Comparison of ENCODE assay signal across 10 mouse cellular contexts in the genomic region with DNA sequence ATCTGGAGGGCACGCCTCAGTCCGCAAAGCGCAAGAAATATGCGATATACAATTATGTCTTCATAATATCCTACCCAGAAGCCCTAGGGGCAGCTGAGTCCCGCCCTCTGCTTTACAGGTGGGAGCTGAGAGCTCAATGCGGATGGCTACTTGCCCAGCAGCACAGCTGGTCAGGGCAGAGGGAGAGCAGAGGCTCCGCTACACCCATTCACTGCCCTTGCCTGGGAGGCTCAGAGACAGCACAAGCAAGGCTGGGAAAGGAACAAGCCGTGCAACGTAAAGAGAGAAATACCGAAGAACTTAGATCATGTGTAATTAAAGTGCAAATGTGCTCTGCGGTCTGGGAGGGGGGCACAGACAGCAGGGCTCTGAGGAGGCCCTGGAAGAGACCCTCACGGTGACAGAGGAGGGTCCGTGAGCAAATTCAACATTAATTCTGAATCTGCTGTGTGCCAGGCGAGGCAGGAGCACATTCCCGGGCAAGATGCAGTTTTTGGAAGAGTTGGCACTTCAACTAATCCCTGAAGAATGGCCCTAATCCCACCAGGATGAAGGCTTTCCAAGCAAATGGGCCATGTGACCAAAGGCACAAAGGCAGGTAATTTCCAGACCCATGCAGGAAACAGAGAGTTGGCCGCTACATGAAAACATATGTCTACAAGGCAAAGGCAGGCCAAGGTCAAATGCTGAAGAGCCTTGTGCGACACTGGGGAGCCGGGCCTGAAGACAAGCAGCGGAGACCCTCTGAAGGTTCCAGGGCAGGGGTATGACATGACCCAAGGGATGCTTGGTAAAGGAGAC.
DNase-seq lines count a peak whose midpoint lies in the region; ATAC-seq and TF ChIP-seq lines count a peak whose summit lies in the region.
"Had no signal": no experiment of that assay in that cellular context is flagged by ENCODE, and none has a peak within 500 bp of the region (broad histone marks: within the 10 kb centered on the region; RNA-seq: fewer than 3 reads in every experiment).

No protein-coding gene starts in this region.

- H3K27ac ChIP-seq in midbrain, embryonic 10.5 days (replicated peaks), result peak overlapping the region; percentile 38; the same call in 1 of the 2 replicates
- H3K27ac ChIP-seq in midbrain, embryonic 11.5 days (ENCODE audit: low read depth, low read length), result no peak overlapping the region
- H3K27ac ChIP-seq in embryonic facial prominence, embryonic 14.5 days (replicated peaks; ENCODE audit: low read depth, low read length), result peak overlapping the region; percentile 73
- peak overlapping the region; percentile 78 for H3K27ac ChIP-seq in limb, embryonic 10.5 days
- peak overlapping the region; percentile 41; the same call in 1 of the 2 replicates for H3K27ac ChIP-seq in stomach, postnatal 0 days (replicated peaks)
- H3K27ac ChIP-seq: layer of hippocampus, adult 2 months; liver, embryonic 13.5 days had no signal

- no peak overlapping the region for H3K9ac ChIP-seq in midbrain, embryonic 11.5 days (ENCODE audit: low read length)
- no peak overlapping the region for H3K9ac ChIP-seq in embryonic facial prominence, embryonic 14.5 days (ENCODE audit: low read depth, low read length)
- H3K9ac ChIP-seq in stomach, postnatal 0 days (ENCODE audit: low read length), result no peak overlapping the region
- H3K9ac ChIP-seq: liver, embryonic 13.5 days had no signal

- DNase-seq in midbrain, embryonic 10.5 days (ENCODE audit: low spot score), result no peak
- DNase-seq in midbrain, embryonic 11.5 days (ENCODE audit: low spot score, missing footprints), result no peak
- DNase-seq in embryonic facial prominence, embryonic 14.5 days (ENCODE audit: low spot score), result peak; percentile 82
- no peak for DNase-seq in limb, embryonic 10.5 days (ENCODE audit: low spot score)
- no peak for DNase-seq in stomach, postnatal 0 days (ENCODE audit: low spot score)
- DNase-seq in ovary, adult 18-20 months (ENCODE audit: low spot score), result no peak
- DNase-seq in lung, adult 2 months, result no peak
- DNase-seq: liver, embryonic 13.5 days had no signal

- no peak for ATAC-seq in midbrain, embryonic 11.5 days (ENCODE audit: low FRiP score)
- peak; percentile 76 for ATAC-seq in embryonic facial prominence, embryonic 14.5 days (ENCODE audit: low read depth)
- ATAC-seq in stomach, postnatal 0 days (ENCODE audit: low FRiP score, low TSS enrichment), result no peak; the same call in 1 of the 2 replicates

- no peak overlapping the region for H3K4me2 ChIP-seq in midbrain, embryonic 11.5 days
- no peak overlapping the region for H3K4me2 ChIP-seq in embryonic facial prominence, embryonic 14.5 days (ENCODE audit: low read depth, low read length)
- no peak overlapping the region for H3K4me2 ChIP-seq in stomach, postnatal 0 days (replicated peaks; ENCODE audit: low read depth)
- H3K4me2 ChIP-seq: liver, embryonic 13.5 days had no signal

- no peaks in the 10 kb centered on the region for H3K27me3 ChIP-seq in midbrain, embryonic 10.5 days (ENCODE audit: low read depth, poor library complexity, severe bottlenecking)
- no peaks in the 10 kb centered on the region for H3K27me3 ChIP-seq in midbrain, embryonic 11.5 days (ENCODE audit: control insufficient read depth, insufficient read depth, low read length)
- no peaks in the 10 kb centered on the region for H3K27me3 ChIP-seq in embryonic facial prominence, embryonic 14.5 days (replicated peaks; ENCODE audit: control insufficient read depth, insufficient read depth, low read length)
- no peaks in the 10 kb centered on the region for H3K27me3 ChIP-seq in limb, embryonic 10.5 days (ENCODE audit: low read depth, poor library complexity, severe bottlenecking)
- H3K27me3 ChIP-seq in stomach, postnatal 0 days (ENCODE audit: control insufficient read depth, insufficient read depth, low read length), result no peaks in the 10 kb centered on the region
- H3K27me3 ChIP-seq: liver, embryonic 13.5 days had no signal

- H3K4me3 ChIP-seq in midbrain, embryonic 10.5 days, result no peak overlapping the region
- H3K4me3 ChIP-seq in midbrain, embryonic 11.5 days (ENCODE audit: low read depth, low read length), result no peak overlapping the region
- H3K4me3 ChIP-seq in embryonic facial prominence, embryonic 14.5 days (ENCODE audit: low read depth, low read length), result no peak overlapping the region
- H3K4me3 ChIP-seq in limb, embryonic 10.5 days, result no peak overlapping the region
- no peak overlapping the region for H3K4me3 ChIP-seq in stomach, postnatal 0 days (ENCODE audit: low read depth, low read length)
- no peak overlapping the region for H3K4me3 ChIP-seq in lung, adult 2 months (replicated peaks; ENCODE audit: extremely low read depth, low read depth, low read length)
- H3K4me3 ChIP-seq: layer of hippocampus, adult 2 months; liver, embryonic 13.5 days; megakaryocyte, embryonic 14.5 days had no signal

- H3K36me3 ChIP-seq in midbrain, embryonic 10.5 days, result no peaks in the 10 kb centered on the region
- no peaks in the 10 kb centered on the region for H3K36me3 ChIP-seq in midbrain, embryonic 11.5 days (ENCODE audit: control insufficient read depth, insufficient read depth, low read length)
- no peaks in the 10 kb centered on the region; the same call in 1 of the 2 replicates for H3K36me3 ChIP-seq in embryonic facial prominence, embryonic 14.5 days (ENCODE audit: control insufficient read depth, insufficient read depth, low read length)
- peaks cover 11% of the 10 kb centered on the region for H3K36me3 ChIP-seq in limb, embryonic 10.5 days
- H3K36me3 ChIP-seq in stomach, postnatal 0 days (ENCODE audit: control insufficient read depth, insufficient read depth, low read length), result no peaks in the 10 kb centered on the region
- H3K36me3 ChIP-seq: liver, embryonic 13.5 days had no signal

- 81% methylated on average over 19 of the region's 19 CpGs for WGBS in midbrain, embryonic 10.5 days
- WGBS in midbrain, embryonic 11.5 days, result 85% methylated on average over 19 of the region's 19 CpGs
- WGBS in embryonic facial prominence, embryonic 14.5 days, result 57% methylated on average over 19 of the region's 19 CpGs
- WGBS in limb, embryonic 10.5 days, result 82% methylated on average over 19 of the region's 19 CpGs
- 62% methylated on average over 19 of the region's 19 CpGs for WGBS in stomach, postnatal 0 days
- 87% methylated on average over 19 of the region's 19 CpGs for WGBS in lung, adult 2 months

- peaks cover 59% of the 10 kb centered on the region for H3K4me1 ChIP-seq in midbrain, embryonic 10.5 days
- H3K4me1 ChIP-seq in midbrain, embryonic 11.5 days (ENCODE audit: control insufficient read depth, insufficient read depth, low read length), result peaks cover 15% of the 10 kb centered on the region
- peaks cover 30% of the 10 kb centered on the region for H3K4me1 ChIP-seq in embryonic facial prominence, embryonic 14.5 days (ENCODE audit: control insufficient read depth, insufficient read depth, low read length)
- peaks cover 75% of the 10 kb centered on the region for H3K4me1 ChIP-seq in limb, embryonic 10.5 days
- H3K4me1 ChIP-seq in stomach, postnatal 0 days (replicated peaks; ENCODE audit: control insufficient read depth, insufficient read depth), result peaks cover 6% of the 10 kb centered on the region
- H3K4me1 ChIP-seq in lung, adult 2 months (ENCODE audit: control insufficient read depth, insufficient read depth, low read length), result peaks cover 3% of the 10 kb centered on the region; the same call in 1 of the 2 replicates

- no peak for TF ChIP-seq EP300 in stomach, postnatal 0 days (optimal IDR thresholded peaks at IDR 0.05)

- H3K9me3 ChIP-seq in midbrain, embryonic 10.5 days (replicated peaks), result no peaks in the 10 kb centered on the region
- no peaks in the 10 kb centered on the region for H3K9me3 ChIP-seq in midbrain, embryonic 11.5 days (ENCODE audit: control insufficient read depth, low read length)
- no peaks in the 10 kb centered on the region for H3K9me3 ChIP-seq in embryonic facial prominence, embryonic 14.5 days (ENCODE audit: control insufficient read depth, low read length)
- H3K9me3 ChIP-seq in limb, embryonic 10.5 days (replicated peaks), result no peaks in the 10 kb centered on the region
- H3K9me3 ChIP-seq in stomach, postnatal 0 days (ENCODE audit: control insufficient read depth, low read length), result no peaks in the 10 kb centered on the region
- H3K9me3 ChIP-seq: liver, embryonic 13.5 days; megakaryocyte, embryonic 14.5 days had no signal

- TF ChIP-seq POLR2A in lung, adult 2 months (IDR thresholded peaks at IDR 0.05; ENCODE audit: borderline replicate concordance, extremely low read depth, low read depth, low read length), result no peak

- no peak for TF ChIP-seq CTCF in stomach, postnatal 0 days (IDR thresholded peaks at IDR 0.05; ENCODE audit: low read depth)
- TF ChIP-seq CTCF in lung, adult 2 months (IDR thresholded peaks at IDR 0.05; ENCODE audit: insufficient read depth, low read length), result no peak
